ENCODE assay signal across 22 mouse cellular contexts in the genomic region with DNA sequence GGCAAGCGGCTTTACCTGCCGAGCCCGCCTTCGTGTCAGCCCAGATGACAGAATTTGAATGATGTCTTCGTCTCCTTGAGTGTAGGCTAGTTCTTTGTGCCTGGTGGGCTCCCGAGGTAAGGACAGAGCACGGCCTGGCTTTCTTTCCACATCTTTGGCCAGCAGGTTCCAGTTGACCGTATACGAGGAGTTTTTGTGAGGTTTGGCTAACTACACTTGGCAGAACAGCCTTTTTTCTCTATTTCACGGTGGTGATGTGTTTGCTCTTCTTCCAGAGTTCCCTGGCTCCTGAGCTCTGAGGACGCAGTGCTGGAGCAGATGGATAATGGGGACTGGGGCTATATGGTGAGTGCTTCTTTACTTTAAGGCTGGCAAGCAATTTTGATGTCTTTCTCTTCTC. TPM values are rescaled to one million over a fixed set of nuclear protein-coding genes. Genes with fewer than 3 reads are reported as not detected.
A peak's percentile ranks its signal among the peaks of the same experiment; 100 is the strongest.
DNase-seq lines count a peak whose midpoint lies in the region; ATAC-seq and TF ChIP-seq lines count a peak whose summit lies in the region.
"Had no signal": no experiment of that assay in that cellular context is flagged by ENCODE, and none has a peak within 500 bp of the region (broad histone marks: within the 10 kb centered on the region; RNA-seq: fewer than 3 reads in every experiment).

No protein-coding gene starts in this region.

- no peak overlapping the region for H3K4me2 ChIP-seq in liver, embryonic 11.5 days
- H3K4me2 ChIP-seq: embryonic facial prominence, embryonic 13.5 days; forebrain, embryonic 12.5 days; hindbrain, embryonic 15.5 days had no signal

- no peaks in the 10 kb centered on the region for H3K9me3 ChIP-seq in liver, embryonic 11.5 days (ENCODE audit: control insufficient read depth, low read length)
- H3K9me3 ChIP-seq: embryonic facial prominence, embryonic 13.5 days; forebrain, embryonic 12.5 days; G1E; heart, embryonic 10.5 days; hindbrain, embryonic 15.5 days had no signal

- H3K27ac ChIP-seq in liver, adult 2 months (replicated peaks; ENCODE audit: insufficient read depth, low read depth, low read length): no peak overlapping the region; the same call in 1 of the 2 replicates
- H3K27ac ChIP-seq in liver, embryonic 11.5 days (ENCODE audit: low read depth, low read length): no peak overlapping the region
- H3K27ac ChIP-seq: embryonic facial prominence, embryonic 13.5 days; heart, embryonic 10.5 days had no signal

- H3K36me3 ChIP-seq in liver, adult 2 months (ENCODE audit: control insufficient read depth, insufficient read depth, low read length): peaks cover 16% of the 10 kb centered on the region
- peaks cover 4% of the 10 kb centered on the region; the same call in 1 of the 2 replicates for H3K36me3 ChIP-seq in liver, embryonic 11.5 days (ENCODE audit: control insufficient read depth, insufficient read depth, low read length)

- peaks cover 13% of the 10 kb centered on the region; the same call in 1 of the 2 replicates for H3K79me2 ChIP-seq in liver, adult 2 months (ENCODE audit: control insufficient read depth, insufficient read depth, low read length)

- H3K4me3 ChIP-seq in liver, adult 2 months (ENCODE audit: insufficient read depth, low read depth, low read length): no peak overlapping the region
- H3K4me3 ChIP-seq in liver, embryonic 11.5 days (ENCODE audit: low read depth, low read length): no peak overlapping the region
- H3K4me3 ChIP-seq: embryonic facial prominence, embryonic 13.5 days; forebrain, embryonic 12.5 days; gastrocnemius, adult 2 months; heart, embryonic 10.5 days; hindbrain, embryonic 15.5 days had no signal

- no peaks in the 10 kb centered on the region for H3K27me3 ChIP-seq in liver, adult 2 months (ENCODE audit: control insufficient read depth, insufficient read depth, low read length)
- H3K27me3 ChIP-seq in liver, embryonic 11.5 days (replicated peaks; ENCODE audit: control insufficient read depth, insufficient read depth, low read length): no peaks in the 10 kb centered on the region; the same call in 1 of the 2 replicates
- H3K27me3 ChIP-seq: embryonic facial prominence, embryonic 13.5 days had no signal

- WGBS in liver, adult 2 months: 43% methylated on average over 11 of the region's 11 CpGs
- 84% methylated on average over 11 of the region's 11 CpGs for WGBS in liver, embryonic 11.5 days

- TF ChIP-seq POLR2A in liver, adult 2 months (IDR thresholded peaks at IDR 0.05; ENCODE audit: extremely low read depth, insufficient read depth, low read length): no peak

- no peak for ATAC-seq in liver, embryonic 11.5 days (replicated peaks; ENCODE audit: low FRiP score)
- ATAC-seq: inflammation-experienced regulatory T-cells, adult 6 months; intestine, postnatal 0 days had no signal

- TF ChIP-seq CTCF in liver, adult 2 months (IDR thresholded peaks at IDR 0.05; ENCODE audit: low read depth, low read length): no peak

- H3K9ac ChIP-seq in liver, adult 2 months (ENCODE audit: low read depth, low read length): no peak overlapping the region; the same call in 1 of the 2 replicates
- no peak overlapping the region for H3K9ac ChIP-seq in liver, embryonic 11.5 days (ENCODE audit: low read depth, low read length)
- H3K9ac ChIP-seq: embryonic facial prominence, embryonic 13.5 days; forebrain, embryonic 12.5 days; hindbrain, embryonic 15.5 days had no signal

- peak; percentile 28 for DNase-seq in cerebellum, adult 8-10 months
- no peak for DNase-seq in cerebellum, adult 11 months
- peak; percentile 60 for DNase-seq in heart, adult 11 months
- no peak for DNase-seq in heart, adult 8-10 months (ENCODE audit: low spot score)
- peak; percentile 64 for DNase-seq in liver, adult 2 months (ENCODE audit: extremely low read depth, low read depth, low spot score)
- no peak for DNase-seq in liver, embryonic 11.5 days (ENCODE audit: low spot score)
- DNase-seq: adrenal gland, postnatal 10 days; gastrocnemius, adult 2 months; gastrocnemius, postnatal 25 days; heart, postnatal 10 days; heart, postnatal 4 days had no signal

- H3K4me1 ChIP-seq in liver, adult 2 months (ENCODE audit: control insufficient read depth, insufficient read depth, low read length): peaks cover 15% of the 10 kb centered on the region
- H3K4me1 ChIP-seq in liver, embryonic 11.5 days (replicated peaks; ENCODE audit: control insufficient read depth, insufficient read depth, low read length): peaks cover 11% of the 10 kb centered on the region; the same call in 1 of the 2 replicates

RNA-seq across cellular contexts. Expression of gene Kctd6, which starts 5.9 kb away (rescaled TPM):
- 1 to 10 TPM; 8.7 to 9.9 (median 9.3) TPM for total RNA-seq in heart, adult 8-10 months (2022)
- total RNA-seq in liver, adult 2 months (2014; rRNA removed): 4.3 and 5.2 TPM in 2 replicates
- 3.9 and 5.1 TPM in 2 replicates for polyA plus RNA-seq in liver, adult 2 months (2012; rRNA removed)
- polyA plus RNA-seq in liver, embryonic 11.5 days (2014; fragmentation: Nextera tagmentation; extraction: Ambion mirVana): 9.0 and 10.6 TPM in 2 replicates

RNA-seq across cellular contexts. Expression of gene Acox2, which starts 39.3 kb away (rescaled TPM):
- total RNA-seq in heart, adult 8-10 months (2022): 1 to 10 TPM in 2 of 4 experiments, under 1 TPM in 2; 0.44 to 1.4 (median 1.1) TPM
- 213 and 244 TPM in 2 replicates for total RNA-seq in liver, adult 2 months (2014; rRNA removed)
- 301 and 313 TPM in 2 replicates for polyA plus RNA-seq in liver, adult 2 months (2012; rRNA removed)
- 1.0 and 1.2 TPM in 2 replicates for polyA plus RNA-seq in liver, embryonic 11.5 days (2014; fragmentation: Nextera tagmentation; extraction: Ambion mirVana)
- total RNA-seq: CH12.LX; G1E; granulocyte monocyte progenitor cell, adult 5-6 weeks; heart, postnatal 4 days had no signal
- polyA plus RNA-seq: brain, embryonic 14.5 days; embryonic facial prominence, embryonic 13.5 days; forebrain, embryonic 12.5 days; G1E; heart, embryonic 14.5 days; inflammation-experienced regulatory T-cells, adult 6 months had no signal

RNA-seq across cellular contexts. Expression of gene Pdhb, which starts 47.1 kb away (rescaled TPM):
- total RNA-seq in heart, adult 8-10 months (2022): 100 to 1,000 TPM; 726 to 851 (median 790) TPM
- 138 and 177 TPM in 2 replicates for total RNA-seq in liver, adult 2 months (2014; rRNA removed)
- 53.3 and 62.8 TPM in 2 replicates for polyA plus RNA-seq in liver, adult 2 months (2012; rRNA removed)
- polyA plus RNA-seq in liver, embryonic 11.5 days (2014; fragmentation: Nextera tagmentation; extraction: Ambion mirVana): 196 and 210 TPM in 2 replicates

Comparison
In these comparisons a context has a peak if more than half of its experiments do, and no peak if none do; other contexts are left out.
1. DNase-seq: peak in cerebellum, adult 8-10 months (single experiment), heart, adult 11 months (single experiment) and liver, adult 2 months (single experiment); none in cerebellum, adult 11 months (single experiment), heart, adult 8-10 months (single experiment) and liver, embryonic 11.5 days (single experiment).
2. RNA of gene Acox2, which starts 39.3 kb away (total RNA-seq): 213 to 244 TPM in liver, adult 2 months; 0.44 to 1.4 TPM in heart, adult 8-10 months; every median in the first group is over 10 times any median in the second.